Mouse (Mus musculus) MEL (cell line): ENCODE data around the gene Fam19a2. TPM values are rescaled to one million over a fixed set of nuclear protein-coding genes. Genes with fewer than 3 reads are reported as not detected.

ENCODE experiments used
- DNase-seq: peaks from one replicate; pipeline ENCODE4 v3.0.0; 2011; ENCODE audit warnings: low read depth, low spot score
- H3K27ac ChIP-seq: 2 replicates; pipeline ENCODE4 v1.5.1; 2012; ENCODE audit warnings: low read depth, mild to moderate bottlenecking, control low read depth, low read length, moderate library complexity; ENCODE audit not compliant: control insufficient read depth
- H3K27me3 ChIP-seq, 2 experiments: fragments of 150-350 bp in 1 of 2; sonication (generic) in 1 of 2; 2 replicates each; pipeline ENCODE4 v1.6.1; 2012; ENCODE audit warnings: low read length in 2 of 2, mild to moderate bottlenecking in 2 of 2, improper control_type of control experiment in 1 of 2, moderate library complexity in 1 of 2; ENCODE audit not compliant: insufficient read depth in 2 of 2, control insufficient read depth in 1 of 2
- H3K36me3 ChIP-seq, 2 experiments: 2 replicates each; pipeline ENCODE4 v1.6.1; 2012 to 2014; ENCODE audit warnings: low read length in 2 of 2, improper control_type of control experiment in 1 of 2, inconsistent platforms in 1 of 2, mild to moderate bottlenecking in 1 of 2; ENCODE audit not compliant: insufficient read depth in 2 of 2, control insufficient read depth in 1 of 2
- H3K4me1 ChIP-seq, 2 experiments: fragments of 150-350 bp in 1 of 2; sonication (generic) in 1 of 2; 2 replicates each; pipeline ENCODE4 v1.6.1; 2012; ENCODE audit warnings: low read length in 2 of 2, improper control_type of control experiment in 1 of 2, mild to moderate bottlenecking in 1 of 2; ENCODE audit not compliant: insufficient read depth in 2 of 2, control insufficient read depth in 1 of 2
- H3K4me3 ChIP-seq, 2 experiments: fragments of 150-350 bp in 1 of 2; sonication (generic) in 1 of 2; 2 replicates each; pipeline ENCODE4 v1.5.1; 2012; ENCODE audit warnings: low read depth in 2 of 2, low read length in 2 of 2, mild to moderate bottlenecking in 2 of 2, moderate library complexity in 2 of 2, control low read depth in 1 of 2, improper control_type of control experiment in 1 of 2; ENCODE audit not compliant: control insufficient read depth in 1 of 2, insufficient read depth in 1 of 2
- H3K79me2 ChIP-seq: 2 replicates; pipeline ENCODE4 v1.6.1; 2012; ENCODE audit warnings: mild to moderate bottlenecking, low read length, moderate library complexity; ENCODE audit not compliant: control insufficient read depth, poor library complexity, insufficient read depth
- H3K9ac ChIP-seq: 2 replicates; pipeline ENCODE4 v1.6.1; 2012; ENCODE audit warnings: low read depth, mild to moderate bottlenecking, control low read depth, low read length, moderate library complexity; ENCODE audit not compliant: control insufficient read depth, poor library complexity, severe bottlenecking
- H3K9me3 ChIP-seq: fragments of 150-350 bp; sonication (generic); replicated peaks from 2 replicates; pipeline ENCODE4 v1.6.1; 2012; ENCODE audit warnings: mild to moderate bottlenecking, low read length, improper control_type of control experiment, moderate library complexity; ENCODE audit not compliant: insufficient read depth
- BHLHE40 ChIP-seq: IDR thresholded peaks from 2 replicates; pipeline ENCODE4 v1.6.1; 2012; ENCODE audit warnings: low read depth, mild to moderate bottlenecking, inconsistent platforms, low read length, improper control_type of control experiment, borderline replicate concordance
- CHD2 ChIP-seq: IDR thresholded peaks from 2 replicates; pipeline ENCODE4 v1.6.1; 2011; ENCODE audit warnings: low read length, improper control_type of control experiment
- CTCF ChIP-seq, 3 experiments: IDR thresholded peaks in 2 of 3; conservative IDR thresholded peaks in 1 of 3; 2 replicates each; pipeline ENCODE4 v1.5.1; 2011 to 2012; ENCODE audit warnings: low read length in 3 of 3, low read depth in 2 of 3, mild to moderate bottlenecking in 2 of 3, improper control_type of control experiment in 1 of 3, inconsistent platforms in 1 of 3, mixed read lengths in 1 of 3, moderate library complexity in 1 of 3; ENCODE audit not compliant: control insufficient read depth in 1 of 3, insufficient read depth in 1 of 3, poor library complexity in 1 of 3, severe bottlenecking in 1 of 3
- E2F4 ChIP-seq: IDR thresholded peaks from 2 replicates; pipeline ENCODE4 v1.6.1; 2011; ENCODE audit warnings: low read depth, low read length, improper control_type of control experiment, borderline replicate concordance
- ETS1 ChIP-seq: IDR thresholded peaks from 2 replicates; pipeline ENCODE4 v1.6.1; 2012; ENCODE audit warnings: low read depth, mild to moderate bottlenecking, inconsistent platforms, low read length, improper control_type of control experiment, moderate library complexity
- GATA1 ChIP-seq: IDR thresholded peaks from 2 replicates; pipeline ENCODE4 v1.6.1; 2011; ENCODE audit warnings: low read depth, low read length, improper control_type of control experiment
- JUND ChIP-seq: IDR thresholded peaks from 2 replicates; pipeline ENCODE4 v1.6.1; 2011; ENCODE audit warnings: low read depth, mild to moderate bottlenecking, improper control_type of control experiment, low read length
- KAT2A ChIP-seq: conservative IDR thresholded peaks from 2 replicates; pipeline ENCODE4 v1.6.1; 2012; ENCODE audit warnings: low read depth, low read length, improper control_type of control experiment, inconsistent platforms
- MEF2A ChIP-seq: IDR thresholded peaks from 2 replicates; pipeline ENCODE4 v1.6.1; 2014; ENCODE audit warnings: low read depth, mild to moderate bottlenecking, inconsistent platforms, low read length, improper control_type of control experiment; ENCODE audit not compliant: poor library complexity, insufficient replicate concordance, severe bottlenecking; ENCODE audit errors: extremely low read depth
- MYC ChIP-seq: IDR thresholded peaks from 2 replicates; pipeline ENCODE4 v1.6.1; 2011; ENCODE audit warnings: low read depth, mild to moderate bottlenecking, low read length, improper control_type of control experiment, moderate library complexity
- NELFE ChIP-seq: IDR thresholded peaks from 2 replicates; pipeline ENCODE4 v1.6.1; 2011; ENCODE audit warnings: low read depth, low read length, improper control_type of control experiment
- NRF1 ChIP-seq: IDR thresholded peaks from 2 replicates; pipeline ENCODE4 v1.6.1; 2014; ENCODE audit warnings: low read depth, mild to moderate bottlenecking, inconsistent platforms, low read length, improper control_type of control experiment, moderate library complexity; ENCODE audit not compliant: poor library complexity, insufficient read depth, severe bottlenecking
- POLR2AphosphoS2 ChIP-seq: IDR thresholded peaks from 2 replicates; pipeline ENCODE4 v1.6.1; 2011; ENCODE audit warnings: low read length, improper control_type of control experiment
- POLR2AphosphoS5 ChIP-seq: IDR thresholded peaks from 2 replicates; pipeline ENCODE4 v1.6.1; 2012; ENCODE audit warnings: low read depth, borderline replicate concordance, mild to moderate bottlenecking, inconsistent platforms, low read length, moderate library complexity, mixed read lengths
- SIN3A ChIP-seq: IDR thresholded peaks from 2 replicates; pipeline ENCODE4 v1.6.1; 2012; ENCODE audit warnings: low read length, improper control_type of control experiment, inconsistent platforms
- SMC3 ChIP-seq: IDR thresholded peaks from 2 replicates; pipeline ENCODE4 v1.6.1; 2011; ENCODE audit warnings: low read depth, low read length, improper control_type of control experiment
- TCF12 ChIP-seq: IDR thresholded peaks from 2 replicates; pipeline ENCODE4 v1.6.1; 2014; ENCODE audit warnings: low read depth, mild to moderate bottlenecking, inconsistent platforms, low read length, improper control_type of control experiment, moderate library complexity
- UBTF ChIP-seq: IDR thresholded peaks from 2 replicates; pipeline ENCODE4 v1.6.1; 2012; ENCODE audit warnings: low read depth, mild to moderate bottlenecking, inconsistent platforms, low read length, improper control_type of control experiment, moderate library complexity, borderline replicate concordance; ENCODE audit not compliant: insufficient read depth
- ZKSCAN1 ChIP-seq: IDR thresholded peaks from 2 replicates; pipeline ENCODE4 v1.6.1; 2012; ENCODE audit warnings: low read depth, mild to moderate bottlenecking, inconsistent platforms, low read length, improper control_type of control experiment, moderate library complexity
- ZMIZ1 ChIP-seq: IDR thresholded peaks from 2 replicates; pipeline ENCODE4 v1.6.1; 2012; ENCODE audit warnings: low read depth, mild to moderate bottlenecking, inconsistent platforms, low read length, improper control_type of control experiment, moderate library complexity
- polyA plus RNA-seq, 2 experiments: library from polyadenylated mRNA; stranded (reverse) in 1 of 2; unstranded in 1 of 2; fragments of >175 nt in 1 of 2; fragments of >200 nt in 1 of 2; gene quantifications; 2 replicates each; pipeline versions ENCODE4 v1.2.1 to v1.2.4; 2012; ENCODE audit warnings: low replicate concordance in 2 of 2, low read depth in 1 of 2; ENCODE audit not compliant: insufficient read length in 2 of 2, insufficient read depth in 1 of 2, missing spikeins in 1 of 2
- total RNA-seq: library from RNA; depleted of rRNA; stranded (reverse); fragments of 300-350 nt; gene quantifications from 2 replicates; pipeline ENCODE4 v1.2.3, GENCODE M21; 2012

Fam19a2 gene
- total and polyA plus RNA-seq, 3 experiments = not detected

DNA sequence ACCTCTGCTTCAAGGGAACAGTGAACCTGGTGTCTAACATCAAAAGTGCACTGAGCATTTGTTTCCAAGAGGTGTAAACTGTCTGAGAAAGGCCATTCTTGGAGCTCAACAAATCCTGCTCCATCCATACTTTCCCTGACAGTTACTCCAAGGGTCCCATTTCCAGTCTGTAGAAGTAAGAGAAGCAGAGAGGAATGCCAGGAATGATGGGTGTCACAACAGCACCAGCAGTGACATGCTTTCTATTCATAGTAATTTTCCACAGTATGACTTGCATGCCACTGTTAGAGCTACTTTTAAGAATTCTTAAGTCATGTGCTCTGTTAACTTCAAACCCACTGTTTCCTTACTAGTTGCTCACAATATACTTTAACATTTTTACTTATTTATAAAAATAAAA lies 331.2 kb downstream of the Fam19a2 start:
- Histone ChIP-seq H3K27me3 (no peaks in the 10 kb centered on the region), H3K9me3 (no peaks in the 10 kb centered on the region), H3K9ac (no peak overlapping the region), H3K4me3 (no peak overlapping the region), H3K27ac (no peak overlapping the region), H3K79me2 (no peaks in the 10 kb centered on the region), H3K4me1 (no peaks in the 10 kb centered on the region), H3K36me3 (no peaks in the 10 kb centered on the region)
- no peak for DNase-seq
- TF ChIP-seq SMC3 (no peak), ZKSCAN1 (no peak), TCF12 (no peak), MYC (no peak), JUND (no peak), NELFE (no peak), UBTF (no peak), NRF1 (no peak), CTCF (IDR thresholded peaks at IDR 0.05 in 2 of 3, conservative IDR thresholded peaks at IDR 0.05 in 1 of 3; ENCODE audit: control insufficient read depth in 1 of 3, insufficient read depth in 1 of 3, low read depth in 2 of 3, low read length in 3 of 3, poor library complexity in 1 of 3, severe bottlenecking in 1 of 3) (no peak), CHD2 (no peak), POLR2AphosphoS2 (no peak), SIN3A (no peak), GATA1 (no peak), POLR2AphosphoS5 (no peak), MEF2A (no peak), KAT2A (no peak), ZMIZ1 (no peak)
- TF ChIP-seq, all 39 proteins: peak for 0

DNA sequence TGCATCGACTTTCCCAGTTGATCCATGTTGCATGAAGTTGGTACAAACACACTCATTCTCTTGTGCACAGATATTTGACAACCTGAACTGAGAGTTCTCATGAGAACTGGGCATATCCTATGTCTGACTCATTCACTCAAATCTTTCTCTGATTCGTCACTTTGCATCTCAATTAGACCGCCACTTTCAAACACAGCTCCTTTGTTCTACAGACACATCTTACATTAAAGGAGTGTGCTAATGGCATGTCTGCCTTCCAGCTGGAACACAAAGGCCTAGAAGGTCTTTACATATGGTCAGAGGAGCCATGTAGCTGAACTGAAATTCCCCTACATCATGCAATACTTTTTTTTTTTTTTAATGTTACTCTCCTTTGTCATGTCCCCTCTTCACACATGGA lies 333.3 kb downstream of the Fam19a2 start:
- Histone ChIP-seq H3K4me3 (no peak overlapping the region), H3K79me2 (no peaks in the 10 kb centered on the region), H3K9me3 (no peaks in the 10 kb centered on the region), H3K9ac (no peak overlapping the region), H3K27ac (no peak overlapping the region), H3K27me3 (no peaks in the 10 kb centered on the region), H3K36me3 (no peaks in the 10 kb centered on the region)
- no peak for DNase-seq
- no peak for TF ChIP-seq TCF12
- TF ChIP-seq ETS1 = no peak
- no peak for TF ChIP-seq CTCF (IDR thresholded peaks at IDR 0.05 in 2 of 3, conservative IDR thresholded peaks at IDR 0.05 in 1 of 3; ENCODE audit: control insufficient read depth in 1 of 3, insufficient read depth in 1 of 3, low read depth in 2 of 3, low read length in 3 of 3, poor library complexity in 1 of 3, severe bottlenecking in 1 of 3)
- TF ChIP-seq BHLHE40 = no peak
- no peak for TF ChIP-seq POLR2AphosphoS5
- no peak for TF ChIP-seq POLR2AphosphoS2
- no peak for TF ChIP-seq MEF2A
- TF ChIP-seq E2F4 = no peak
- TF ChIP-seq, all 39 proteins: peak for 0
- H3K4me1 ChIP-seq = no peaks in the 10 kb centered on the region
